Comparison of ENCODE assay signal across 8 mouse cellular contexts in genomic region chr15:102524892-102525485, GRCm38 (mm10). TPM values are rescaled to one million over a fixed set of nuclear protein-coding genes. Genes with fewer than 3 reads are reported as not detected.
A peak's percentile ranks its signal among the peaks of the same experiment; 100 is the strongest.
DNase-seq lines count a peak whose midpoint lies in the region; ATAC-seq and TF ChIP-seq lines count a peak whose summit lies in the region.

Npff (minus strand) TSS chr15:102524942.

- DNase-seq in B cell, adult 2 months, result peak; percentile 82 to 84
- DNase-seq in Muller cell, postnatal 12 days (ENCODE audit: inconsistent ontology term), result peak; percentile 57
- DNase-seq in cerebellum, adult 9-10 months, result peak; percentile 91
- peak; percentile 85 for DNase-seq in limb, embryonic 14.5 days (ENCODE audit: low spot score)
- peak; percentile 80 for DNase-seq in neural tube, embryonic 10.5 days (ENCODE audit: extremely low spot score, low spot score)
- DNase-seq in thymus, postnatal 0 days (ENCODE audit: low spot score), result peak; percentile 79

- 6% methylated on average over 3 of the region's 3 CpGs for WGBS in limb, embryonic 14.5 days

- no peaks in the 10 kb centered on the region for H3K9me3 ChIP-seq in limb, embryonic 14.5 days (ENCODE audit: control insufficient read depth, low read length)

- no peak within 1 kb of the TSS for H3K4me2 ChIP-seq in limb, embryonic 14.5 days (replicated peaks; ENCODE audit: low read depth, low read length, severe bottlenecking)

- no peak within 1 kb of the TSS for H3K4me3 ChIP-seq in limb, embryonic 14.5 days (replicated peaks; ENCODE audit: low read length)

- no peaks in the 10 kb centered on the region for H3K27me3 ChIP-seq in limb, embryonic 14.5 days (ENCODE audit: control insufficient read depth, insufficient read depth, low read length)

- no peaks in the 10 kb centered on the region for H3K4me1 ChIP-seq in limb, embryonic 14.5 days (ENCODE audit: control insufficient read depth, insufficient read depth, low read length)

- H3K27ac ChIP-seq in limb, embryonic 14.5 days (replicated peaks; ENCODE audit: low read depth, low read length), result no peak within 1 kb of the TSS

- no peak within 1 kb of the TSS; the same call in 1 of the 2 replicates for H3K9ac ChIP-seq in limb, embryonic 14.5 days (ENCODE audit: low read depth, low read length, severe bottlenecking)

- TF ChIP-seq POLR2A in limb, embryonic 14.5 days (IDR thresholded peaks at IDR 0.05; ENCODE audit: borderline replicate concordance, extremely low read depth, insufficient read depth, insufficient read length), result no peak

- ATAC-seq in frontal cortex, adult (ENCODE audit: low TSS enrichment), result peak; percentile 64; the same call in 1 of the 2 replicates
- peak; percentile 85 for ATAC-seq in inflammation-experienced regulatory T-cells, adult 6 months
- ATAC-seq in limb, embryonic 14.5 days (ENCODE audit: low FRiP score, low read depth), result peak; percentile 53; the same call in 1 of the 2 replicates

- H3K36me3 ChIP-seq in limb, embryonic 14.5 days (ENCODE audit: control insufficient read depth, insufficient read depth, low read length), result peaks cover 71% of the 10 kb centered on the region

RNA-seq across cellular contexts. Expression of gene Npff, which starts in this region (rescaled TPM):
- polyA plus RNA-seq in inflammation-experienced regulatory T-cells, adult 6 months (2017; shearing (Covaris generic)), result 1 to 10 TPM; 1.1 to 6.1 (median 3.2) TPM
- 13.7 and 14.4 TPM in 2 replicates for polyA plus RNA-seq in limb, embryonic 14.5 days (2012; rRNA removed)
- 2.5 and 2.8 TPM in 2 replicates for polyA plus RNA-seq in limb, embryonic 14.5 days (2014; fragmentation: Nextera tagmentation; extraction: Ambion mirVana)
- 2.1 and 3.9 TPM in 2 replicates for polyA plus RNA-seq in thymus, postnatal 0 days (2015; fragmentation: Nextera tagmentation; extraction: Ambion mirVana)
